Mouse (Mus musculus) neural tube, postnatal 0 days (tissue): ENCODE data around the gene Olfr1408. TPM values are rescaled to one million over a fixed set of nuclear protein-coding genes. Genes with fewer than 3 reads are reported as not detected.

Experiments used
- polyA plus RNA-seq: library from polyadenylated mRNA; unstranded; fragments of >200 nt; fragmentation: Nextera tagmentation; extraction: Ambion mirVana; gene quantifications from 2 replicates; pipeline ENCODE4 v1.2.1, GENCODE M21; 2015

Gene Olfr1408
- not detected in 2 replicates for polyA plus RNA-seq

DNA sequence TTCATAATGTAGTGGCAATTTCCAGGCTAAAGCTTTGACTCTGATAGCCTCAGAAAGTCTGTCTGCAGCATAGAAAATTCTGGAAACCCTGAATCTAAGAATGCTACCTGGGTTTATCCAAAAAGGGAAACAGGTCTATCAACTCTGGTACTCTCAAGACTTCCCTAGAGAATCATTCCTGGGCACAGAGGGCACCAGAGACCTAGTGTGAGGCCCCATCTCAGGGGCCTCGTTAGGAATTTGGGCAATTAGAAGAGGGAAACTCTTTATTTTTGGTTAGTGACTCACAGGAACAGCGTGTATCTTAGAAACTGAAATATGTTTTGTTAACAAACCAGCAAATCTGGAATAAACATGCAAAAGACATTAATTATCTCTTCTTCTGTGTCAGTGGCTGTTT is at the start of gene Olfr1408:
Gene Olfr1408, minus strand, starts transcription at position 101 of the 400 bp plus-strand sequence.

Other genes with a start within 250 kb of the Olfr1408 start
- gene Apcs, start 242.3 kb downstream of the Olfr1408 start, polyA plus RNA-seq = not detected in 2 replicates
- not detected in 2 replicates for gene Olfr16, start 187.0 kb downstream of the Olfr1408 start, polyA plus RNA-seq
- gene Olfr1406, start 53.3 kb upstream of the Olfr1408 start, polyA plus RNA-seq = not detected in 2 replicates
- gene Olfr218, start 60.4 kb upstream of the Olfr1408 start, polyA plus RNA-seq = not detected in 2 replicates
- gene Olfr1404, start 75.0 kb upstream of the Olfr1408 start, polyA plus RNA-seq = not detected in 2 replicates
- gene Fcer1a, start 89.8 kb upstream of the Olfr1408 start, polyA plus RNA-seq = not detected in 2 replicates
- not detected in 2 replicates for gene Olfr418, start 128.6 kb upstream of the Olfr1408 start, polyA plus RNA-seq
- gene Mptx2, start 140.4 kb upstream of the Olfr1408 start, polyA plus RNA-seq = 0.19 TPM in 1 of 2 replicates, not detected in the other
- 25.0 and 29.3 TPM in 2 replicates for gene Ackr1, start 196.4 kb upstream of the Olfr1408 start, polyA plus RNA-seq
- gene Aim2, start 213.5 kb upstream of the Olfr1408 start, polyA plus RNA-seq = 1.4 and 2.2 TPM in 2 replicates
- gene Cadm3, start 230.3 kb upstream of the Olfr1408 start, polyA plus RNA-seq = 61.7 and 66.2 TPM in 2 replicates